Mouse (Mus musculus): ENCODE measurements around the gene Gata2. TPM values are rescaled to one million over a fixed set of nuclear protein-coding genes. Genes with fewer than 3 reads are reported as not detected.
"Not testable (repeated sequence)": the region's sequence is repeated elsewhere in the genome, so short reads cannot be mapped to it uniquely, and the experiment has no call there.

Gata2 gene
- polyA plus RNA-seq (2015; fragmentation: Nextera tagmentation; extraction: Ambion mirVana) = 13.0 and 15.0 TPM in 2 replicates

- 1% methylated on average over 50 of the region's 57 CpGs for WGBS
- H3K4me1 ChIP-seq (ENCODE audit: control insufficient read depth, insufficient read depth, low read length) = peaks cover 28% of the 10 kb centered on the region; the same call in 1 of the 2 replicates
- peaks cover 50% of the 10 kb centered on the region for H3K27me3 ChIP-seq (ENCODE audit: control insufficient read depth, insufficient read depth, low read depth, low read length)
- H3K4me3 ChIP-seq (ENCODE audit: low read depth, low read length) = peak within 1 kb of the TSS; percentile 37
- peak within 1 kb of the TSS; percentile 48 for H3K4me2 ChIP-seq (ENCODE audit: low read length)
- H3K27ac ChIP-seq (ENCODE audit: low read length) = peak within 1 kb of the TSS; percentile 54
- H3K36me3 ChIP-seq (ENCODE audit: control insufficient read depth, insufficient read depth, low read length) = no peaks in the 10 kb centered on the region
- no peak for ATAC-seq
- no peaks in the 10 kb centered on the region for H3K9me3 ChIP-seq (replicated peaks; ENCODE audit: control insufficient read depth, low read length, poor library complexity, severe bottlenecking)
- peak within 1 kb of the TSS; percentile 55 for H3K9ac ChIP-seq (ENCODE audit: low read depth, low read length)
These were observed at the start of gene Gata2 for GRCm38 (mm10) chr6:88193433-88194052. Gene Gata2, plus strand, starts transcription at chr6:88193891.

DNA sequence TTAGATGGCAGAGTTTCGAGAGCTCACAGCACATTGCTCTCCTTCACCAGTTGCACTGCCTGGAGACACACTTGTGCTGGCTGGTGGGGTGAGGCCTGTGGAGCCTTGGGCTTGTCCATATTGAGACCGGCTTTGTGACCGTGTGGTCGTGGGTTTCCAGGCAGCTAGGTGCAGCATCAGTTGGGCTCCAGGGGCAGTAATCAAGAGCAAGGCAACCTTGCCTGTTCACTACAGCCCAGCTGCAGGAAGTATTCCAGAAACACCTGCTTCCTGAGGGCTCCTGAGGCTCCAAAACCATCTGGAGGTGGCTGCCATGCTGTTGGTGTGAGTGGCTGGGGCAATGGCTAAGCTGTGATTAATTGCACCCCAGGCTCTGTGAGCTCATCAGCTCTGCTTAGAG is 47.9 kb upstream of the Gata2 start:
- H3K4me2 ChIP-seq (ENCODE audit: low read length) = no peak overlapping the region
- WGBS = 75% methylated on average over 4 of the region's 4 CpGs
- no peaks in the 10 kb centered on the region; the same call in 1 of the 2 replicates for H3K4me1 ChIP-seq (ENCODE audit: control insufficient read depth, insufficient read depth, low read length)
- no peaks in the 10 kb centered on the region for H3K9me3 ChIP-seq (replicated peaks; ENCODE audit: control insufficient read depth, low read length, poor library complexity, severe bottlenecking)
- H3K27ac ChIP-seq (ENCODE audit: low read length) = no peak overlapping the region
- no peak for ATAC-seq
- no peak overlapping the region for H3K9ac ChIP-seq (ENCODE audit: low read depth, low read length)
- H3K27me3 ChIP-seq (ENCODE audit: control insufficient read depth, insufficient read depth, low read depth, low read length) = no peaks in the 10 kb centered on the region
- H3K36me3 ChIP-seq (ENCODE audit: control insufficient read depth, insufficient read depth, low read length) = no peaks in the 10 kb centered on the region
- H3K4me3 ChIP-seq (ENCODE audit: low read depth, low read length) = no peak overlapping the region

- Histone ChIP-seq H3K27me3 (ENCODE audit: control insufficient read depth, insufficient read depth, low read depth, low read length) (no peaks in the 10 kb centered on the region), H3K4me1 (ENCODE audit: control insufficient read depth, insufficient read depth, low read length) (no peaks in the 10 kb centered on the region; the same call in 1 of the 2 replicates), H3K36me3 (ENCODE audit: control insufficient read depth, insufficient read depth, low read length) (no peaks in the 10 kb centered on the region), H3K9me3 (replicated peaks; ENCODE audit: control insufficient read depth, low read length, poor library complexity, severe bottlenecking) (no peaks in the 10 kb centered on the region), H3K27ac (ENCODE audit: low read length) (no peak overlapping the region), H3K4me2 (ENCODE audit: low read length) (no peak overlapping the region), H3K9ac (ENCODE audit: low read depth, low read length) (no peak overlapping the region), H3K4me3 (ENCODE audit: low read depth, low read length) (no peak overlapping the region)
- WGBS = 84% methylated on average over 8 of the region's 8 CpGs
- ATAC-seq = no peak
These were observed 47.1 kb upstream of the Gata2 start for GRCm38 (mm10) chr6:88146576-88146975.

DNA sequence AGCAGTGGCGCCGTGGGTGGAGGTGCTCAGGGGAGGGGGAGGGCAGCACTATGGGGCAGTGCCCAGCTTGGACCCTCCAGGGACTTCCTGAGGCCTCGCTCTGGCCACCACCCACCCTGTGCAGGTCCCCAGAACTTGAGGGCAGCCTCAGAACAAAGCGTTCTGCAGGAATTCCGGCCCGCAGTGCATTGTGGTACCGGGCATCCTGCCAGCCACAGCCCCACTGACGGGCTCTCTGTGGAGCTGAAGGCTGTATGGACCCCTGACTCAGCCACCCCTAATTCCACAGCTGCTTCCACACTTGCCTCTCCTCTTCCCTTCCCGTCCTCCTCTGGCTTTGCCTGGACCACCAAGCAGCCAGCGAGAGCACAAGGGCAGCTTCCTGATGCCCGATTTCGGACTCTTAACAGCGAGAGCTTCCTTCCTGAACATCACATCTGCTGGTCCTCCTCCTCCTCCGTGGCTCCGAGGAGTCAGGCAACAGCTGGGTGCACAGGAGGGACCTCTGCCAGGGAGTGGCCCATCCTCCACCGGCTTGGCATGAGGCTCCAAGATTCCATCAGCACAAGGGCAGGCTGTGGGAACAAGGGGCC is 46.2 kb upstream of the Gata2 start:
- H3K27ac ChIP-seq (ENCODE audit: low read length) = no peak overlapping the region
- H3K9me3 ChIP-seq (replicated peaks; ENCODE audit: control insufficient read depth, low read length, poor library complexity, severe bottlenecking) = no peaks in the 10 kb centered on the region
- no peak overlapping the region for H3K4me2 ChIP-seq (ENCODE audit: low read length)
- ATAC-seq = no peak
- no peaks in the 10 kb centered on the region for H3K36me3 ChIP-seq (ENCODE audit: control insufficient read depth, insufficient read depth, low read length)
- H3K4me3 ChIP-seq (ENCODE audit: low read depth, low read length) = no peak overlapping the region
- H3K4me1 ChIP-seq (ENCODE audit: control insufficient read depth, insufficient read depth, low read length) = no peaks in the 10 kb centered on the region; the same call in 1 of the 2 replicates
- no peaks in the 10 kb centered on the region for H3K27me3 ChIP-seq (ENCODE audit: control insufficient read depth, insufficient read depth, low read depth, low read length)
- no peak overlapping the region for H3K9ac ChIP-seq (ENCODE audit: low read depth, low read length)
- 67% methylated on average over 16 of the region's 16 CpGs for WGBS

GRCm38 (mm10) chr6:88151335-88151734 is 42.4 kb upstream of the Gata2 start:
- ATAC-seq = no peak
- Histone ChIP-seq H3K27me3 (ENCODE audit: control insufficient read depth, insufficient read depth, low read depth, low read length) (no peaks in the 10 kb centered on the region), H3K4me2 (ENCODE audit: low read length) (no peak overlapping the region), H3K9me3 (replicated peaks; ENCODE audit: control insufficient read depth, low read length, poor library complexity, severe bottlenecking) (no peaks in the 10 kb centered on the region), H3K27ac (ENCODE audit: low read length) (no peak overlapping the region), H3K4me1 (ENCODE audit: control insufficient read depth, insufficient read depth, low read length) (no peaks in the 10 kb centered on the region; the same call in 1 of the 2 replicates), H3K9ac (ENCODE audit: low read depth, low read length) (no peak overlapping the region), H3K36me3 (ENCODE audit: control insufficient read depth, insufficient read depth, low read length) (no peaks in the 10 kb centered on the region), H3K4me3 (ENCODE audit: low read depth, low read length) (no peak overlapping the region)
- 84% methylated on average over 4 of the region's 4 CpGs for WGBS

DNA sequence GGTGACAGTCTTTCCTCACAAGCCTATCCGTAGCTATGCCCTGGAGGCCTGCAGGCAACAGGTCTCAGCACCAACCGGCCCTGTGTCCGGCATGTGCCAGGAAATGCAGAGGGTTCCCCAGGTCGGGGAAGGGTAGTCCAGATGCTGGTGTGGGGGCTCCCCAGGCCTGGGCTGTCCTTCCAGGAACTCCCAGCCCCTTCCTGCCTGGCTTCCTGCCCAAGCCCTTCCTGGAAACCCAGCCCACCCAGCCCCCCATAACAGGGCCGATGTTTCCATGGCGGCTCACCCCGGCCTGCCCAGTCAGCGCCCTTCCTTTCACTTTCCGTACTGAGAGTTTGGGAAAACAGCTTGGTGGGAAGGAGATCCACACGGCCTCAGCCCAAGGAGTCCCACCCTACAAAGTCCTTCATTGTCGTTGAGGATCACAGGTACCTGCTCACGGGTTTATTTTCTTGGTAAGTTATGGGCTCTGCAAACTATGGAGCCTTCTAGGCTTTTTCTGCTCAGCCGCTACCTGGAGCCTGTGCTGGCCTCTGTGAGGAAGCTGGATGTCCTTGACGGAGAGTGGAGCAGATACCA is 41.5 kb upstream of the Gata2 start:
- Histone ChIP-seq H3K4me3 (ENCODE audit: low read depth, low read length) (no peak overlapping the region), H3K9me3 (replicated peaks; ENCODE audit: control insufficient read depth, low read length, poor library complexity, severe bottlenecking) (no peaks in the 10 kb centered on the region), H3K9ac (ENCODE audit: low read depth, low read length) (no peak overlapping the region), H3K4me1 (ENCODE audit: control insufficient read depth, insufficient read depth, low read length) (no peaks in the 10 kb centered on the region; the same call in 1 of the 2 replicates), H3K36me3 (ENCODE audit: control insufficient read depth, insufficient read depth, low read length) (no peaks in the 10 kb centered on the region), H3K27ac (ENCODE audit: low read length) (no peak overlapping the region), H3K4me2 (ENCODE audit: low read length) (no peak overlapping the region), H3K27me3 (ENCODE audit: control insufficient read depth, insufficient read depth, low read depth, low read length) (no peaks in the 10 kb centered on the region)
- no peak for ATAC-seq
- WGBS = 87% methylated on average over 14 of the region's 14 CpGs

- 75% methylated on average over 6 of the region's 6 CpGs for WGBS
- ATAC-seq = no peak
- H3K27ac ChIP-seq (ENCODE audit: low read length) = no peak overlapping the region
- no peak overlapping the region for H3K9ac ChIP-seq (ENCODE audit: low read depth, low read length)
- no peak overlapping the region for H3K4me2 ChIP-seq (ENCODE audit: low read length)
- H3K4me3 ChIP-seq (ENCODE audit: low read depth, low read length) = no peak overlapping the region
- no peaks in the 10 kb centered on the region for H3K36me3 ChIP-seq (ENCODE audit: control insufficient read depth, insufficient read depth, low read length)
- no peaks in the 10 kb centered on the region for H3K4me1 ChIP-seq (ENCODE audit: control insufficient read depth, insufficient read depth, low read length)
- no peaks in the 10 kb centered on the region for H3K27me3 ChIP-seq (ENCODE audit: control insufficient read depth, insufficient read depth, low read depth, low read length)
- H3K9me3 ChIP-seq (replicated peaks; ENCODE audit: control insufficient read depth, low read length, poor library complexity, severe bottlenecking) = no peaks in the 10 kb centered on the region
These were observed 40.7 kb upstream of the Gata2 start for GRCm38 (mm10) chr6:88152979-88153378.

DNA sequence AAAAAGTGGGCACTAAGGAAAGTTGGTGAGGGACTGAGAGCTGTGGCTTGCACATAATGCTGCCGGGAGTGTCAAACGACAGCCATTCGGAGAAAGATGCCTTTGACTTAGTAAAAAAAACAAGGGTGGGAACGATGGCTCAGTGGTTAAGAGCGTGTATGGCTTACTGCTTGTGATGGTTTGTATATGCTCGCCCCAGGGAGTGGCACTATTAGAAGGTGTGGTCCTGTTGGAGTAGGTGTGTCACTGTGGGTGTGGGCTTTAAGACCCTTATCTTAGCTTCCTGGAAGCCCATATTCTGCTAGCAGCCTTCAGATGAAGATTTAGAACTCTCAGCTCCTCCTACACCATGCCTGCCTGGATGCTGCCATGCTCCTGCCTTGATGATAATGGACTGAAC is 38.1 kb upstream of the Gata2 start:
- H3K27me3 ChIP-seq (ENCODE audit: control insufficient read depth, insufficient read depth, low read depth, low read length); H3K4me3 ChIP-seq (ENCODE audit: low read depth, low read length); H3K27ac ChIP-seq (ENCODE audit: low read length); ATAC-seq; H3K36me3 ChIP-seq (ENCODE audit: control insufficient read depth, insufficient read depth, low read length); H3K4me1 ChIP-seq (ENCODE audit: control insufficient read depth, insufficient read depth, low read length); H3K9me3 ChIP-seq (replicated peaks; ENCODE audit: control insufficient read depth, low read length, poor library complexity, severe bottlenecking); H3K4me2 ChIP-seq (ENCODE audit: low read length); H3K9ac ChIP-seq (ENCODE audit: low read depth, low read length): not testable (repeated sequence)
- WGBS = 90% methylated on average over 6 of the region's 6 CpGs

DNA sequence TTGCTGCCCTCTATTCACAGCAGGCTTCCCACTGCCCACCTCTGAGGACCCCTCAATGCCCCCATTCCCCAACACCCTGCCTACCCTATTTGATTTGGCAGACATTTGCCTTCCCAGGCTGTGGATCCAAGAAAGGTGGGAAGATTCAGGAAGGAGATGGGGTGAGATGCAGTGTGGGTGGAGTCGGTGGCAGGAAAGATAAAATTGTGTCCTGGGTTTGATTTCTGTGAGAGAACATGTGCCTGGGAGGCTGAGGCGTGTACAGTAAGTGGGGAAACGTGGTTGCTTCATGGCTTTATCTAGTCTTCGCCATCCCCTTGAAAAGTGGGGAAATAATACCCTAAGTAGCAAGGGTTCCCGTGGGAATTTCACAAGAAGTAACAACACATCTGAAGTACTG is 34.9 kb upstream of the Gata2 start:
- Histone ChIP-seq H3K4me2 (ENCODE audit: low read length) (no peak overlapping the region), H3K4me1 (ENCODE audit: control insufficient read depth, insufficient read depth, low read length) (no peaks in the 10 kb centered on the region), H3K9me3 (replicated peaks; ENCODE audit: control insufficient read depth, low read length, poor library complexity, severe bottlenecking) (no peaks in the 10 kb centered on the region), H3K4me3 (ENCODE audit: low read depth, low read length) (no peak overlapping the region), H3K27me3 (ENCODE audit: control insufficient read depth, insufficient read depth, low read depth, low read length) (no peaks in the 10 kb centered on the region), H3K27ac (ENCODE audit: low read length) (no peak overlapping the region), H3K9ac (ENCODE audit: low read depth, low read length) (no peak overlapping the region), H3K36me3 (ENCODE audit: control insufficient read depth, insufficient read depth, low read length) (no peaks in the 10 kb centered on the region)
- WGBS = 87% methylated on average over 5 of the region's 5 CpGs
- no peak for ATAC-seq

Data from midbrain, embryonic 16.5 days (tissue).